Mouse (Mus musculus) gastrocnemius, postnatal 36 days (tissue): ENCODE measurements around the gene Tcf7l1. TPM values are rescaled to one million over a fixed set of nuclear protein-coding genes. Genes with fewer than 3 reads are reported as not detected.

Experiments
- DNase-seq, 2 experiments: peaks; one replicate each; pipeline ENCODE4 v3.0.0; 2022
- intact Hi-C: fragments of 180-260 bp; cut with DNase I; formaldehyde crosslinking; loops from one replicate; pipeline ENCODE4 v1.15.1; 2025
- total RNA-seq, 2 experiments: library from RNA; stranded (reverse); gene quantifications; 2 replicates each; pipeline ENCODE4 v1.2.3; 2021

Gene Tcf7l1
- total RNA-seq, 2 experiments from 2014 or later = 4.0 to 5.7 TPM

DNA sequence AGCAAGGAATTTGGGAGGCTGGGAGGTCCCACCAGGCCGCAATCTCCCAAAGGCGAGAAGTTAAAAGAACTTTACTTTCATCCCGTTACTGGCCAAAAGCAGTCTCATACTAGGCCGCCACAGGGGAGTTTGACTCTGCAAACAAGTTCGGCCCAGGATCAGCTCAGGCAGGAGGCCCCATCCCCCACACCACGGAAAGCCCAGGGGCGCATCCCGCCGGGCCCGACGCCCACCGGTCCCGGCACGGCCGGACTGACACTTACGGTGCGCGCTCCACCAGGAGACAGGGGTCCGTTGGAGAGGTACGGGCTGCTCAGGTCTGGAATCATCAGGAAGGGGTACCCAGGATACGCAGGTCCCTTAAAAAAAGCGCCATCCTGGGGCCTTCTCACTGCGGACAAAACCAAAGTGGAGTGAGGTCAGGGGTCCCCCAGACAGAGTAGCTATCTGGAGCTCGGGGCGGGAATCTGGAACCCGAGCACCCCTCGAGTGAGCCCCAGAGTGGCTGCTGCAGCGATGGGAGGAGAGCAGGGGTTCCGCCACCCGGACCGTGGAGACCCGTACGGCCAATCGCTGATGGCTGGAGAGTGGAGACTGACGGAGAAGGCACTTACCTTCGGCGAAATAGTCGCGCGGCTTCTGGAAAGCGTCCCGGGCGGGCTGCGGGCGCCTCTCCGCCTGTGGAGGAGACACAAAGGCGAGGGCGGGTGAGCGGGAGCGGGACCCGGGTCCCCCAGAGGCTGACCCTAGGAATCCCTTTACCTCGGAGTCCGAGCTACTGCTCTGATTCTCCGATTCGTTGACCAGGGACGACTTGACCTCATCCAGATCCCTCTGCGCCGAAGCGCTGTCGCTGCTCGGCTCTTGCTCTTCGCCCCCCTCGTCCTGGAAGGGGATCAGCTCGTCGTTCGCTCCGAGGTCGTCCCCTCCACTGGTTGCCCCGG lies 834 bp downstream of the Tcf7l1 start:
- intact Hi-C loops = loop anchor here (2.0 kb wide), 1 partner anchor 153 kb away; no protein-coding TSS in a partner anchor
- peak; percentile 31 to 43 for DNase-seq

DNA sequence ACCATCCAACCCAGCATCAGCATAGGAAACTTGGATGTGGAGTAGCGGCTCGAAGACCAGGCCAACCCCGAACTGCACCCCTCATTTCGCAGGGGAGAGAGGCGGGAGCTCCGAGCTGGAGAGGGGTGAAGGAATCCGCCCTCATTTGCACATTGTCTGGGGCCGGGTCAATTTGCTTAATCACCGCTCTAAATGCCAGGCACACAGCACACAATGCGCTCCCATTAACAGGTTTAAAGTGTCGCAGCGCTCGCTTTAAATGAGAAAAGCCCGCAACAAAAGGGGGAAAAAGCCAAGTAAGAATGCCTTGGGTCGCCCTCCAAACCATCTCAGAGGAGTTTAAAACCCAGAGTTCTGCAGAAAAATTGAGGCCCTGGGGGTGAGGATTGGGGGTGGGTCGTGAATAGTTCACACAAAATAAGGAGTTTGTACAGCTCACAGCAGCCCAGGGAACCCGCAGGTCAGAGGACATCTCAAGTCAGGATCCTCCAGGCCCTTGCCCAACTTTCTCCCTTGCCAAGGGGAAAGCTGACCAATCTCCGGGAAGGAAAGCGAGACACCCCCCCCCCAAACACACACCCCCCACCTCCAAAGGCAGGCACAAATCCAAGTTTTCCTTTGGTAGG lies 1.6 kb downstream of the Tcf7l1 start:
- no peak for DNase-seq
- intact Hi-C loops = no loop called here

DNA sequence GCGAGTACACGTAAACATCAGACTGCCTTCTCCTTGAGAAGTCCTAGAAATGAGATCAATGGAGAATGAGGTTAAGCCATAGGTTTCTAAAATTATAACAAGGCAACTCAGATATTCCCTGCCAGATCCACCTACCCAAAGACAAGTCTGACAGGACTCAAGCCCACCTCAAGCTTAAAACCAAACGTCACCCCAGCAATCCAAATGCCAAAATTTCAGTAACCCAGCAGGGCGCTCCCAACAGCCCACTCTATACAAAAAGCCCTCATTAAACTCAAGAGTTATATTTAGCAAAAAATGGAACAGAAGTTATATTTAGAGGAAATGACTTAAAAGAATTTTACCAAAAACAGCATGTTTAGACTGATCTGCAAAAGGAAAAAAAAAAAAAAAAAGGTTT lies 5.3 kb downstream of the Tcf7l1 start:
- no peak for DNase-seq
- intact Hi-C loops = loop anchor here (5.0 kb wide), 1 partner anchor 1986 kb away; no protein-coding TSS in a partner anchor

DNA sequence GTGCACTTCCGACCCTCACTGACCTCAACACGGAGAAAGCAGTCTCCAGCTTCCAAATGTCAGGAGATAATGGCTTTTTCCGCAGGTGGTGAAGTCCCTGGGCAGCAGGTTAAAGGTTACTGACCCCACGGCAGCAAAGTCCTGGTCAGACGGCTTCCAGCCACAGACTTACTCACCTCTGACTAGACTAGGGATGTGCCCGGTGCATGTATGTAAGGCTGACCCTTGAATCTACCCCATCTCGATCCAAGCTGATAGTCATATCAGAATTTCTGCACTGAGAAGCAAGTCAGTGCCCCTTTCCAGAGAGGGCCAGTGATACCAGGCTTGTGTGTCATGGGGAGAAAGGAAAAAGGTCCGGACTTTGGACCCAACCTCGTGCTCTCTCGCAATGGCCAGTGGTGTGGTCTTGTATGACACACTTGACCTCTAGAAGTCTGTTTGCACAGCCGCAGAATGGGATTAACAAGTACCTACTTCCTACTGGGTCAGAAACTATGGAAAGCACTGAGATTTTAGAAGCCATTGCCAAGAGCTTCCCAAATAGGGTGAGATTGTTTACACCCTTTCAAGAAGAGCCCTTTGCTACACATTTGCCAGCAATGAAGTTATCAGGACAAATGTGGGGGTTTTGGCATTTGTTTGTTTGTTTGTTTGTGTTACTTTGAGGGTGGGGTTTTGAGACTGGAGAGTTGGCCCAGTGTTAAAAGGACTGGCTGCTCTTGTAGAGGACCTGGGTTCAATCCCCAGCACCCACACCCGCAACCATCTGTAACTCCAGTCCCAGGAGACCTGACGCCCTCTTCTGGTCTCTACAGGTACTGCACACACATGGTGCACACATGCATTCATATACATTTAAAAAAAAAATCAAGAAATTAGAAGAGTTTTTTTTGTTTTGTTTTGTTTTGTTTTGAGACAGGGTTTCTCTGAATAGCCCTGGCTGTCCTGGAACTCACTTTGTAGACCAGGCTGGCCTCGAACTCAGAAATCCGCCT lies 10.0 kb downstream of the Tcf7l1 start:
- intact Hi-C loops = no loop called here
- DNase-seq = no peak

DNA sequence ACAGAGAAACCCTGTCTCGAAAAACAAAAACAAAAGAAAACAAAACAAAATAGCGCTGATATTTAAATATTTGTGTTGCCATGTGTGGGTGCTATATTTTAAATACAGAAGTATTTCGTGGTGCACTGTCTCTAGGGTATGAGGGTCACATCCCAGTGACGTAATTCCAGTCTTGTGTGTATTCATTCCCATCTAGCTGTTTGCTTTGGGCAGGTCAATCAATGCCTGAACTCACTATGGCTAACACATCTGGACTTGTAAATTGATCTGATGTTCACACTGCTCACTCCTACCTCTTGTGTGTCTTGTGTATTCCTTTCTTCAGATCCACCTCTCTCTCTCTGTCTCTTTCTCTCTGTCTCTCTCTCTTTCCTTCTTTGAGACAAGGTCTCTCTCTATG lies 11.8 kb downstream of the Tcf7l1 start:
- intact Hi-C loops = no loop called here
- DNase-seq = no peak

GRCm38 (mm10) chr6:72774275-72774674 lies 14.8 kb downstream of the Tcf7l1 start:
- intact Hi-C loops = no loop called here
- no peak for DNase-seq

GRCm38 (mm10) chr6:72769915-72770776 lies 18.9 kb downstream of the Tcf7l1 start:
- intact Hi-C loops = no loop called here
- DNase-seq = no peak

DNA sequence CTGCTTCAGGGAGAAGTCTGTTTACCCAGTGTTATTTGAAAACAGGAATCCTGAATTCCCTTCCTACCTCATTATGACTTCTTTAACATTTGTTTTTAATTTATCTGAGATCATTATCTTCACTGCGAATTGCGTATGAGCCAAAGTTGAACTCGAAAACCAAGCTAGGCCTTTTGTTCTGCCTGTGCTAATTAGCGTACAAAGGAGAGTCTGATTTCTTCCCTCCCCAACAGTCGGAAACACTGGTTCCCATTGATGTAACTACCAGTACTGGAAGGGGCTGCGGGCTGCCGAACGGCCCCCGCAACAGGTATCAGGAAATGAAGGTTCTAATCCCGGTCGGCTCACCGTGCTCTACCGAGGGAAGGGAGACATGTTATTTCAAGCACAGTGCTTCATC lies 19.7 kb downstream of the Tcf7l1 start:
- intact Hi-C loops = no loop called here
- no peak for DNase-seq

- intact Hi-C loops = no loop called here
- DNase-seq = peak; percentile 29 to 38
Observed at GRCm38 (mm10) chr6:72768804-72769203, 20.2 kb downstream of the Tcf7l1 start.

GRCm38 (mm10) chr6:72768097-72768496 lies 21.0 kb downstream of the Tcf7l1 start:
- intact Hi-C loops = no loop called here
- DNase-seq = no peak

- DNase-seq = no peak
- intact Hi-C loops = no loop called here
Observed at GRCm38 (mm10) chr6:72763616-72764015, 25.4 kb downstream of the Tcf7l1 start.

DNA sequence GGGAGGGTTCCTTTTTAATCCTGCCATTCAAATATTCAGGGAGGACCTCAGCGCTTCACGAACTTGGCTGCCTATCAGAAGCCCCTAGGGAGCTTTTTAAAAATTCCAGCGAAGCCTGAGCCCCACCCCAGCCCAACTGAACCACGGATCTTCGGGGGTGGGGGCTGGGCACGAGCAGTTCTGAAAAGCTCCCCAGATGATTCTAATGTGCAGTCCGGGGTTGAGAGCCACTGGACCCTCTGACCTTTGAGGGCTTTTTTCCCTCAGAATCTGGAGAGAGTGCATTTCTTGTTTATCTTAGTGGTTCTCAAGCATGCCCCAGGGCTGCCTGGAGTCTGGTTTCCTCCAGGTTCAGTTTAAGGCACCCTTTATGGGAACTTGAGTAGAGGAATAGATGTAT lies 27.4 kb downstream of the Tcf7l1 start:
- DNase-seq = no peak
- intact Hi-C loops = no loop called here

- DNase-seq = no peak
- intact Hi-C loops = no loop called here
Observed at GRCm38 (mm10) chr6:72758239-72759017, 30.6 kb downstream of the Tcf7l1 start.

DNA sequence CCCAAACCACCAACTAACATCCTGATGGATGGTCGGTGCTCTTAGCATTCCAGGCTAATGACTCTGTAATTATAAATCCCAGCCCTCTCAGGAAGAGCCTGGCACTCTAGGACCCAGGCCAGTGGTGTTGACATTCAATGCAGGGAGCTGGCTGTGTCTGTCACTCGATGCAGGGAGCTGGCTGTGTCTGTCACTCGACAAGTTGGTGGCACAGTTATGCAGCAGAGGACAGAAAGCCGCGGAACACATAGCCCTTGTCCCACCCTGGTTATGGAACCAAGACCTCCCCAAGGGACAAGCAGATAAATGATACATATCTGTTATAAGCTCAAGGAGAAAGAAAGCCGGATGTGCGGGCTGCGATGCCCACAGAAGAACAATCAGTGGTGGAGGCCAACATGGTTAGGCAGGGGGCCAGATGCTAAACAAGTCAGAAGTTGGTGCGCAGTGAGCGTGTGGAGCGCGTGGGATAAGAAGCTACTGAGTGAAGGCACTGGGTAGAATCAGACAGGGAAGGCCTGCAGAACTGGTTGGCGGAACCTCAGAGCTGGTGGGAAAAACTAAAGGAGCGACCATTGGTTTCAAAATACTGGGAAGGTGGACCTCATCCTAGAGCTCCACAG lies 33.7 kb downstream of the Tcf7l1 start:
- no peak for DNase-seq
- intact Hi-C loops = no loop called here

- intact Hi-C loops = loop anchor here (5.0 kb wide), 1 partner anchor 117 kb away; no protein-coding TSS in a partner anchor
- no peak for DNase-seq
Observed at GRCm38 (mm10) chr6:72754215-72754614, 34.8 kb downstream of the Tcf7l1 start.

GRCm38 (mm10) chr6:72753782-72754181 lies 35.3 kb downstream of the Tcf7l1 start:
- intact Hi-C loops = loop anchor here (5.0 kb wide), 1 partner anchor 116 kb away; no protein-coding TSS in a partner anchor
- DNase-seq = no peak

- DNase-seq = no peak
- intact Hi-C loops = loop anchor here (5.0 kb wide), 1 partner anchor 116 kb away; no protein-coding TSS in a partner anchor
Observed at GRCm38 (mm10) chr6:72752824-72753223, 36.2 kb downstream of the Tcf7l1 start.

- no peak for DNase-seq
Observed at GRCm38 (mm10) chr6:72751210-72751609, 37.8 kb downstream of the Tcf7l1 start.

More at GRCm38 (mm10) chr6:72751210-72751609, 37.8 kb downstream of the Tcf7l1 start:
- intact Hi-C loops = loop anchor here (5.0 kb wide), 1 partner anchor 114 kb away; no protein-coding TSS in a partner anchor
